Mouse (Mus musculus): ENCODE data around the gene Washc1. TPM values are rescaled to one million over a fixed set of nuclear protein-coding genes. Genes with fewer than 3 reads are reported as not detected.

Washc1 gene
- polyA plus RNA-seq, 1 experiment, result 40.1 TPM

- Histone ChIP-seq H3K4me3 (peak within 1 kb of the TSS; percentile 60), H3K27me3 (ENCODE audit: control insufficient read depth, insufficient read depth, insufficient read length) (no peaks in the 10 kb centered on the region), H3K36me3 (ENCODE audit: control insufficient read depth, insufficient read depth) (peaks cover 10% of the 10 kb centered on the region), H3K4me2 (ENCODE audit: low read depth) (peak within 1 kb of the TSS; percentile 68), H3ac (ENCODE audit: control insufficient read depth, insufficient read length) (peak within 1 kb of the TSS; percentile 40), H3K79me2 (ENCODE audit: control insufficient read depth, insufficient read depth) (peaks cover 16% of the 10 kb centered on the region)
- TF ChIP-seq MYOG (IDR thresholded peaks at IDR 0.05; ENCODE audit: control insufficient read depth in 1 of 3, insufficient read depth in 1 of 3, insufficient read length in 2 of 3, low read depth in 2 of 3), result no peak
- peak in 1 of 3 experiments; percentile 3 for TF ChIP-seq MYOD1 (IDR thresholded peaks at IDR 0.05; ENCODE audit: control insufficient read depth in 1 of 3, insufficient read length in 2 of 3, low read depth in 2 of 3)
- TF ChIP-seq CEBPB (IDR thresholded peaks at IDR 0.05; ENCODE audit: insufficient read depth, poor library complexity, severe bottlenecking), result no peak
- no peak for TF ChIP-seq REST (IDR thresholded peaks at IDR 0.05; ENCODE audit: insufficient read depth, insufficient read length)
- peak; percentile 88 for TF ChIP-seq USF1 (IDR thresholded peaks at IDR 0.05; ENCODE audit: low read depth)
- TF ChIP-seq TCF12 (IDR thresholded peaks at IDR 0.05; ENCODE audit: insufficient read depth, poor library complexity, severe bottlenecking), result no peak
- no peak for TF ChIP-seq TCF3 (IDR thresholded peaks at IDR 0.05; ENCODE audit: insufficient read length, low read depth)
- peak; percentile 88 for TF ChIP-seq POLR2A (IDR thresholded peaks at IDR 0.05; ENCODE audit: insufficient read length, low read depth)
- TF ChIP-seq MAX (IDR thresholded peaks at IDR 0.05; ENCODE audit: low read depth), result peak; percentile 29
- no peak for TF ChIP-seq SRF (IDR thresholded peaks at IDR 0.05; ENCODE audit: control insufficient read depth, insufficient read length, low read depth)
- peak; percentile 89 for TF ChIP-seq E2F4 (IDR thresholded peaks at IDR 0.05; ENCODE audit: insufficient read depth)
- TF ChIP-seq POLR2AphosphoS2 (IDR thresholded peaks at IDR 0.05; ENCODE audit: insufficient read length, low read depth), result peak; percentile 88
These were observed 11.9 kb downstream of the Washc1 start, which contains the start of gene Ddx11 for GRCm38 (mm10) chr17:66123066-66123815. TSS of gene Ddx11 (plus strand) at chr17:66123520.

DNA sequence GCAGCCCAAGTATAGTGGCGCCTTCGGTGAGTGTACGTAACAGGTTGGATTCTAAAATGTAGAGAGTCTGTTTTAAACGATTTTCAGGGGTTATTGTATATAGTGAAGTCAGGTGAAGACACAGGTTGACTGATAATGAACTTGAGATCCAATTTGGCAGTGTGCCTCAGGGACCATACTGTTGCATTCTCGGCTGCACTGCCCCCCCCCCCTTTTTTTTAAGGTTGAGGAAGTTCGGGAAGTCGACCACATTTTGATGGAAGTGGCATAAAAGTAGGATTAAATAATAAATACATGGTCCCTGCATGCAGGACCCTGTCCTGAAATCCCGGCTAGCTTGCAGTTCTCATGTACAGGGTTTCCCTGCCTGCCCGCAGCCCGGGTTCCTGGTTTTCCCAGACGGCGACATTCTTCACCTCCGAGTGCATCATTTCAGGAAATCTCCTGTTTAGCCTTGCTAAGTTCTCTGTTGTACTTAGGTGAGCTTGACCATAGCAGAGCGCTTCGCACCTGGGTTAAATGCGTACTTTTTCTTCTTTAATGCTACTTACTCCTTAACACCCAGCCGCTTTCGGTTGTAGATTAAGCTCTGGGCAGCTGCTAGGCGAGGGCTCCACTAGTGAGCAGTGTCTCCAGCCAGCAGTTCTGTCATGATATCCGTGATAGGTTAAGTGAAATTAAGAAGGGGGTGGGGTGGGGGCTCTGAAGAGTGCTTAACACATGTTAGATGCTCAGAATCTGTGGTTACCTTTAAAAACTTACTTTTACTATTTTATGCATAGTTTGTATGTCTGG, 12.7 kb downstream of the Washc1 start:
- H3K79me2 ChIP-seq (ENCODE audit: control insufficient read depth, insufficient read depth), result peaks cover 16% of the 10 kb centered on the region

DNA sequence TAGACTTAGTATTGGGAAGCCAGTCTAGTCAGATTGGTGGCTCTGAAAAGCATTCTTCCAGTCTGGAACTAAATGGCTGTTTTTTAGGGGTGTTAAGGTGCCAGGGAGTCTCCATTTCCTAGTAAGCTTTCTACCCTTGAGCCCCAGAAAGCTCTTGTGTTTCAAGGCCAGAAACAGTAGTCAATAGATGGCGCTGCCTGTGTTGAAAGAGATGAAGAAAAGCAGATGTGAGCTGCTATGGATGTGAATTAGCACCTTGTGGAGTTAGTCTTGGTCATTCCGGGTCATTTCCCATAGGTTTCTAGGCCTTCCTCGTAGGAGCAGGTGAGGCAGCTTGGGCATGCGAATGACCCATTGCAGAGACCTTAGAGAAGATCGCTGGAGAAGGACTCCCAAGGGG, 13.9 kb downstream of the Washc1 start:
- no peaks in the 10 kb centered on the region for H3K27me3 ChIP-seq (ENCODE audit: control insufficient read depth, insufficient read depth, insufficient read length)
- H3K4me3 ChIP-seq, result no peak overlapping the region
- no peak overlapping the region for H3ac ChIP-seq (ENCODE audit: control insufficient read depth, insufficient read length)
- H3K4me2 ChIP-seq (ENCODE audit: low read depth), result no peak overlapping the region
- peaks cover 14% of the 10 kb centered on the region for H3K36me3 ChIP-seq (ENCODE audit: control insufficient read depth, insufficient read depth)
- H3K79me2 ChIP-seq (ENCODE audit: control insufficient read depth, insufficient read depth), result peaks cover 16% of the 10 kb centered on the region
- TF ChIP-seq POLR2AphosphoS2 (IDR thresholded peaks at IDR 0.05; ENCODE audit: insufficient read length, low read depth), result no peak
- no peak for TF ChIP-seq REST (IDR thresholded peaks at IDR 0.05; ENCODE audit: insufficient read depth, insufficient read length)
- TF ChIP-seq E2F4 (IDR thresholded peaks at IDR 0.05; ENCODE audit: insufficient read depth), result no peak
- no peak for TF ChIP-seq USF1 (IDR thresholded peaks at IDR 0.05; ENCODE audit: low read depth)
- no peak for TF ChIP-seq POLR2A (IDR thresholded peaks at IDR 0.05; ENCODE audit: insufficient read length, low read depth)
- no peak for TF ChIP-seq SRF (IDR thresholded peaks at IDR 0.05; ENCODE audit: control insufficient read depth, insufficient read length, low read depth)
- TF ChIP-seq MYOD1 (IDR thresholded peaks at IDR 0.05; ENCODE audit: control insufficient read depth in 1 of 3, insufficient read length in 2 of 3, low read depth in 2 of 3), result no peak
- no peak for TF ChIP-seq CEBPB (IDR thresholded peaks at IDR 0.05; ENCODE audit: insufficient read depth, poor library complexity, severe bottlenecking)
- TF ChIP-seq MAX (IDR thresholded peaks at IDR 0.05; ENCODE audit: low read depth), result no peak
- no peak for TF ChIP-seq MYOG (IDR thresholded peaks at IDR 0.05; ENCODE audit: control insufficient read depth in 1 of 3, insufficient read depth in 1 of 3, insufficient read length in 2 of 3, low read depth in 2 of 3)
- TF ChIP-seq TCF3 (IDR thresholded peaks at IDR 0.05; ENCODE audit: insufficient read length, low read depth), result no peak
- no peak for TF ChIP-seq TCF12 (IDR thresholded peaks at IDR 0.05; ENCODE audit: insufficient read depth, poor library complexity, severe bottlenecking)

More for the DNA sequence above, 12.7 kb downstream of the Washc1 start:
- peak overlapping the region; percentile 60 for H3K4me3 ChIP-seq
- H3ac ChIP-seq (ENCODE audit: control insufficient read depth, insufficient read length), result peak overlapping the region; percentile 40
- peak overlapping the region; percentile 68 for H3K4me2 ChIP-seq (ENCODE audit: low read depth)
- TF ChIP-seq CEBPB (IDR thresholded peaks at IDR 0.05; ENCODE audit: insufficient read depth, poor library complexity, severe bottlenecking) (no peak), SRF (IDR thresholded peaks at IDR 0.05; ENCODE audit: control insufficient read depth, insufficient read length, low read depth) (no peak), MYOD1 (IDR thresholded peaks at IDR 0.05; ENCODE audit: control insufficient read depth in 1 of 3, insufficient read length in 2 of 3, low read depth in 2 of 3) (no peak), MAX (IDR thresholded peaks at IDR 0.05; ENCODE audit: low read depth) (no peak), USF1 (IDR thresholded peaks at IDR 0.05; ENCODE audit: low read depth) (no peak), TCF3 (IDR thresholded peaks at IDR 0.05; ENCODE audit: insufficient read length, low read depth) (no peak)
- no peaks in the 10 kb centered on the region for H3K27me3 ChIP-seq (ENCODE audit: control insufficient read depth, insufficient read depth, insufficient read length)
- H3K36me3 ChIP-seq (ENCODE audit: control insufficient read depth, insufficient read depth), result peaks cover 10% of the 10 kb centered on the region

DNA sequence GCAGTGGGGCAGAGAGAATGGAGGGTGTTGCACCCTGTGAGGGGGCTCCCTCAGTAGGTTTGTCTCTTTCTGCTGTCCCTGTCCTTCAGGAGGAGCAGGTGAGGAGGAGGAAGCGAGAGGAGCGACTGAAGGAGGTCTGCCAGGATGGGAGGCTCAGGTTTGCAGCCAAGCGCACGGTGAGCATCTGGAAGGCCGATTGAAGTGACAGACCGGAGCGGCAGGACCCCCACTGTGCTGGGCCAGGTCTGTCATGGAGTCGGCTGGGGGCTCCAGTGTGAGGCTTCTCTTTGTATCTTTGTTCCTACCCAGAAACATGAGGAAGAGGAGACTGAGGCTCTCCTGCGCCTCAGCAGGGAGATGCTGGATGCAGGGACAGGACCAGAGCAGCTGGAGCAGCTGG, 19.0 kb downstream of the Washc1 start:
- Histone ChIP-seq H3K79me2 (ENCODE audit: control insufficient read depth, insufficient read depth) (peaks cover 2% of the 10 kb centered on the region), H3K4me3 (no peak overlapping the region), H3K36me3 (ENCODE audit: control insufficient read depth, insufficient read depth) (peaks cover 23% of the 10 kb centered on the region), H3ac (ENCODE audit: control insufficient read depth, insufficient read length) (no peak overlapping the region), H3K4me2 (ENCODE audit: low read depth) (no peak overlapping the region), H3K27me3 (ENCODE audit: control insufficient read depth, insufficient read depth, insufficient read length) (no peaks in the 10 kb centered on the region)
- TF ChIP-seq USF1 (IDR thresholded peaks at IDR 0.05; ENCODE audit: low read depth), result no peak
- no peak for TF ChIP-seq CEBPB (IDR thresholded peaks at IDR 0.05; ENCODE audit: insufficient read depth, poor library complexity, severe bottlenecking)
- TF ChIP-seq POLR2A (IDR thresholded peaks at IDR 0.05; ENCODE audit: insufficient read length, low read depth), result no peak
- TF ChIP-seq SRF (IDR thresholded peaks at IDR 0.05; ENCODE audit: control insufficient read depth, insufficient read length, low read depth), result no peak
- TF ChIP-seq TCF12 (IDR thresholded peaks at IDR 0.05; ENCODE audit: insufficient read depth, poor library complexity, severe bottlenecking), result no peak
- TF ChIP-seq MAX (IDR thresholded peaks at IDR 0.05; ENCODE audit: low read depth), result no peak
- TF ChIP-seq REST (IDR thresholded peaks at IDR 0.05; ENCODE audit: insufficient read depth, insufficient read length), result no peak
- TF ChIP-seq POLR2AphosphoS2 (IDR thresholded peaks at IDR 0.05; ENCODE audit: insufficient read length, low read depth), result no peak
- TF ChIP-seq MYOG (IDR thresholded peaks at IDR 0.05; ENCODE audit: control insufficient read depth in 1 of 3, insufficient read depth in 1 of 3, insufficient read length in 2 of 3, low read depth in 2 of 3), result no peak
- TF ChIP-seq TCF3 (IDR thresholded peaks at IDR 0.05; ENCODE audit: insufficient read length, low read depth), result no peak
- no peak for TF ChIP-seq E2F4 (IDR thresholded peaks at IDR 0.05; ENCODE audit: insufficient read depth)
- TF ChIP-seq MYOD1 (IDR thresholded peaks at IDR 0.05; ENCODE audit: control insufficient read depth in 1 of 3, insufficient read length in 2 of 3, low read depth in 2 of 3), result no peak

All from myocyte (in vitro differentiated cells).